Mouse (Mus musculus): ENCODE data around the gene Scarb2.

DNA sequence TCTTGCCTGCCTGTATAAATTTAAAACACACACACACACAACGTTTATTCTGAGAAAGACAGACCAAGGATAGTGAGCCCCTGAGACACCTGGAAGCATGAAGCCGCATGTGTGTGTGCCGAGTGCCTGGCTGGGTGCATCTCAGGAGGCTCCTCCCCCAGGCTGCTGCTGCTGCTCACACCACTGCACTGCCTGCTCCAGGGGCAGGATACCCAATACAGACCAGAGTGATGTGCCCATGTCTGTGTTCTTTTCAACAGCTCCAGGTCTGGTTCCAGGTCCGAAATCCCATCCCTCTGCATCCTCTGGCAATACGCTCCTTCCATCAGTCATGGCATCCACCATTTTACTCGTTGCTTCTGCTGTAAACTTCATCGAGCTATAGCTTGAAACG is 92.7 kb downstream of the Scarb2 start:
- TF ChIP-seq POLR2A (IDR thresholded peaks at IDR 0.05; ENCODE audit: low read depth, low read length) (no peak), CTCF (IDR thresholded peaks at IDR 0.05; ENCODE audit: extremely low read depth, insufficient read length, insufficient replicate concordance, low read depth, low read length) (no peak)
